Mouse (Mus musculus): ENCODE measurements around the gene Trit1.

DNA sequence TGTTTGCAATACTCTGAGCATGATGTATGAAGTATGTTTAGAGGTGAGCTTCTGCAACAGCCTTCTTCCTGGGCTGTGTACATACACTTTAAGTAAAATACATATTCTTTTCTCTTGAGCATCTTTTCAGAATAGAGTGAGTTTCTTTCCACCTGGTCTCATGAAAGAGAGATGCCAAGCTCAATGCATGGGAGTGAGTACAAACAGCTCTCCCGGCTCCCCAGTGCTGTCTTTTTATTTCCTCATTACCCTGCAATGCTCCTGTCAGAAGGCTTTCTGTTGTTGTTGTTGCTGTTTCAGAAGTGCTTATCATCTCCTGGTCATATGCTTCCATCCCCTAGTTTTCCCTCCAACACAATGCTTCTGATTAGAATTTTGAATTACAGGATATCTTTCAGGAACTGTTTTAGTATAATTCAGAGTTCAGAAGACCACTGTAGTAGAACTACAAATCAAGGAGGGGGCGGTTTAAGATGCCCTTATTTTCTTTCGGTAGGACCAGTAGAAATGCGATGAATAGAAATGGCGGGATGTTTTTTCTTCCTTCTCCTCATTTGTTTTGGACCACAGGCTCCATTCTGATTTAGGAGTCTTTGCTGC is 3.0 kb upstream of the Trit1 start:
- TF ChIP-seq EP300 (optimal IDR thresholded peaks at IDR 0.05), result no peak
- TF ChIP-seq CTCF (IDR thresholded peaks at IDR 0.05; ENCODE audit: low read depth), result no peak

Data from stomach, postnatal 0 days (tissue).